Mouse (Mus musculus): Measurements from ENCODE around the gene Myh9.

Myh9 gene

GRCm38 (mm10) chr15:77782449-77783014 is 59.4 kb downstream of the Myh9 start:
- no peak for DNase-seq

- DNase-seq, result peak; percentile 70
Measured at GRCm38 (mm10) chr15:77775186-77775963, 66.6 kb downstream of the Myh9 start.

- DNase-seq, result no peak
Measured at GRCm38 (mm10) chr15:77774303-77774702, 67.7 kb downstream of the Myh9 start.

- DNase-seq, result no peak
Measured at GRCm38 (mm10) chr15:77773099-77773915, 68.7 kb downstream of the Myh9 start.

- DNase-seq, result no peak
Measured at GRCm38 (mm10) chr15:77770942-77771341, 71.0 kb downstream of the Myh9 start.

DNA sequence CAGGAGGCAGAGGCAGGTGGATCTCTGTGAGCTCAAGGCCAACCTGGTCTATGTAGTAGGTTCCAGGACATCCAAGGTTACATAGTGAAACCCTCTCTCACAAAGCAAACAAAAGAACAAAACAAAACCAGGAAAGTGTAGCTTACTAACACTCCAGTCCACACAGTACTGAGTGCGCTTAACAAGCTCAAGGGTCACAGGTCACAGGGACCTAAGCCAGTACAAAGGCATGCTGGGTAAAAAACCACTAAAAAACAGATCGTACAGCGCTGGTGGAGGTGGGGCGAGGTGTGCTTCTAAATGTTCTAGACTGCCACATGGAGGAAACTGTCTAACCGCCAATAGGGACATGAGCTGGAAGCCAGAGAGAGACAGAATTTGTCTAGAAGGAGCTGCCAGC is 71.6 kb downstream of the Myh9 start:
- DNase-seq, result no peak

GRCm38 (mm10) chr15:77766981-77767380 is 75.0 kb downstream of the Myh9 start:
- DNase-seq, result no peak

- no peak for DNase-seq
Measured at GRCm38 (mm10) chr15:77765484-77766093, 76.4 kb downstream of the Myh9 start.

DNA sequence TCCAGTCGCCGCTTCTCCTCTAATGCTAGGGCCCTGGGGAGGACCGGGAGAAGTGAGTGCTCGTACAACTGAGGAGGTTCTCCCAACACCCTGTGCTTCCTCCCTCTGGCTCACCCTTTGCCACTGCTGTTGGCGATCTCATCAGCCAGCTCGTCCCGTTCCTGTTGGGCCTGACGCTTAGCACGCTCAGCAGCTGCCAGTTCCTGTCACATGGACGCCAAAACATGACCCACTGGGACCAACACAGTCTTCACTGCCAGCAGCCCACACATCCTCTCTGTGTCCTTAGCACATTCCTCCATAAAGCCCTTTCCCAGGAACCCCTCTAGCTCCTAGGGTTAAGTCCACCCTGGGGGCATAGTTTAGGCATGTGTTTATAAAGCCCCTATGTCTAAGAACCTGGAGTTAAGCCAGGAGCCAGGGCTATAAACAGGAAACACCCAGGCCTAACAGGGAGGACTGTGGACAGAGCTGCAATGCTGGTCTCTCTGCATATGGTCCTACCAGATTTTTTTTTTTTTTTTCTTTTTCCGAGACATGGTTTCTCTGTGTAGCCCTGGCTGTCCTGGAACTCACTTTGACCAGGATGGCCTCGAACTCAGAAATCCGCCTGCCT is 77.5 kb downstream of the Myh9 start:
- DNase-seq, result no peak

GRCm38 (mm10) chr15:77763702-77764101 is 78.3 kb downstream of the Myh9 start:
- no peak for DNase-seq

GRCm38 (mm10) chr15:77763050-77763449 is 78.9 kb downstream of the Myh9 start:
- no peak for DNase-seq

DNA sequence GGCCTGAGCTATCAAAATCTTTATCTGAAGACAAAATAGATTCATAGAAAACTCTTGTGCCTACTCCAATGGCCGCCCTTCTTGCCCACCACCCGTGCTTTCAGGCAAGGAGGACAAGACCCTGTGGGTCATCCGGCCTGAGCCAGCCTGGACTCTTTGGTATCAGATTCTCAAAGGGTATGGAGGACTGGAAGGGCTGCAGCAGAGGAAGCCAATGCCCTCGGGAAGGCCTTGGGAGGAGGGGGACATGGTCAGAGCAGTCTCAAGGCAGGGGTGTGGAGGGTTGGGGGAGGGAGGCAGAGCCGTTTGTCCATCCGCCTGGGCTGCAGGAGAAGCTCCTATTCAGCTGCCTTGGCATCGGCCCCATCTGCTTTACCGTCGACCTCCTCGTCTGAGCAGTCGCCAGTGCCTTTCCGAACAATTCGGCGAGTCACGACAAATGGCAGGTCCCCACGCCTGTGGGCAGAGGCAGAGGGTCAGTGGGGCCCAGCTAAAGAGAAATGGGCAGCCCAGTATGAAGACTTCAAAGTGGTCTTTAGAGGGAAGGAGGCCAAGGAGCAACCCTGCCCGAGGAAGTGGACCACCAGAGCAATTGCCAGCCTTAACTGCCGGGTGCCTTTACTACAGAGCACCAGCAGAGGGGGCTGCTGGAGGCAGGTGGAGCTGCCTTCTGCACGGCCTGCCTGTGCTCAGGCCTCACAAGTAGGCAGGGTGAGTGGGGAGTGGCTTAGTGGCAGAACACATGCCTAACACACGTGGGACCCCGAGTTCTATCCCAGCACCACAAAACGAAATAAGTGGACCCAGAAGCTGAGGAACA is 80.2 kb downstream of the Myh9 start:
- DNase-seq, result no peak

DNA sequence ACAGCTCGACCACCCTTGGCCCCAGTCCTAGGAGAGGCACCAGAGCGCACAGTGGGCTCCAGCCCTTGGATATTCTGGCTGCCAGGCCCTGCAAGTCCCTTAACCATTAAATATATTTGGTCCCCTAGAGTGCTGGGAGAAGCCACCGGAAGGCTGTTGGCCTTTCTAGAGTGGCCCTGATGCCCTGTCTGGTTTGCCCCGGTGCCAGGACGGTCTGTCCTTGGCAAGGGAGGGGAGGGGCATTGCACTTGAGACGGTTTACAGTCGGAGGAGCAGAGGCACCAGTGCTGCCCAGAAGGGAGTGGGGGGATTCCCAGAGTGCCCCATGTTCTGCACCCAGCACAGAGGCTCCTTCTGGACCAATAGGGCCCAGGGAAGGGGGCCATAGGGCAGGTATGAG is 80.9 kb downstream of the Myh9 start:
- no peak for DNase-seq

DNA sequence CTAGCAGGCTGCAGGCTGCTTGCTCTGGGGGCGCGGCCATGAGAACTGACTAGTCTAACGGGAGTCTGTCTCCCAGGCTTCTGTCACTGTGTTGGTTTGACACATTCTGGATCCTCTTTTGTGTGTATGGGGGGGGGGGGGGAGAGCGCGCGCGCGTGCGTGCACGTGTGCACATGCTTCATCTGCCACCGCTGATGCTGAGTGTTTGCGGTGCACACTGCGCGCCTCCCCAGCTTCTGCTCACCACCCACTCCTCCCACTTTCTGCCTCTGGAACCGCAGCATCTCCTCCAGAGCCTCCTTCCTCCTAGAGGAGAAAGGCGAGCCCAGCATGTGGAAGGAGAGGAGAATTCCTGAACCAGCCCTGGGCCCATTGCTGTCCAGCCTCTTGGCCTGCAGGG is 81.9 kb downstream of the Myh9 start:
- DNase-seq, result no peak

DNA sequence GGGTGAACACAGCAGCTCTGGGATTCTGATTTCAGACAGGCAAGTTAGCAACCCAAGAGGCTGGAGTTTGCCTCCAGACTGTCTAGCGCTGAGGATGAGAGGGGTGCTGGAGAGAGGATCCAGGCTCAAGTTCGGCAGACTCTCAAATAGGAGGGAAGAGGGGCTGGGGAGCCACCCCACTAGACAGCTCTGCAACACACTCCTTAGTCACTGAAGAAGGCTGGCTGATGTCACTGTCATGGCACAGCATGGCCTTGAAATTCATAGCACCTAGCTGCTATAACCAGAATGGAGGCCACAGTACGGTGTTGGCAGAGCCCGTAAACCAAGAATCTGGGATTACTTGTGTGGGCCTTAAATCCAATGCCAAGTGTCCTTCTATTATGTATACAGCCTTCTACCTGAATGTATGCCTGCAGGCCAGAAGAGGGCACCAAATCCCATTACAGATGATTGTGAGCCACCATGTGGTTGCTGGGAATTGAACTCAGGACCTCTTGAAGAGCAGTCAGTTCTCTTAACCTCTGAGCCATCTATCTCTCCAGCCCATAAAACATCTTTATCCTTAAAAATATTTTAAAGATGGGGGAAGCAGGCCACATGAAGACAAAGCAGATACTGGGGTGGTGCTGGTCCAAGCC is 84.3 kb downstream of the Myh9 start:
- DNase-seq, result no peak

DNA sequence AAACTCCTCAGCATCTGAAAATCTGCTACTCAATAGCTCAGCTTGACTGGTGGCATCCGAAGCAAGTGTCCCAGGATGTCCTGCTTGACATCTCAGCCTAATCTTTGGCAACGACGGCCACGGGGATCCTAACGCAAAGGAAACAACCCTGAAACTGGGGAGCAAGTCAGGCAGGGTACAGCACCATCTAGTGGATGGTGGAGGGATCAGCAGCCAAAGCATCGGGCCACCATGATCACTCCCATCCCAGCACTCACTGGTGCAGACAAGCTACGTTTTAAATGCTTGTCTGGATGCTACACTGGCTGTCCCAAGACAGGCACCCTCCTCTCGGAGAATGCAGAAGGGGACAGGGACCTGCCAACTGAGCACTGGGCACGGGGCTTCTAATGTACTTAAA is 85.1 kb downstream of the Myh9 start, which contains the start of gene Apol8:
TSS of gene Apol8 (minus strand) at position 156 of the 400 bp plus-strand sequence.
- peak; percentile 69 for DNase-seq

DNA sequence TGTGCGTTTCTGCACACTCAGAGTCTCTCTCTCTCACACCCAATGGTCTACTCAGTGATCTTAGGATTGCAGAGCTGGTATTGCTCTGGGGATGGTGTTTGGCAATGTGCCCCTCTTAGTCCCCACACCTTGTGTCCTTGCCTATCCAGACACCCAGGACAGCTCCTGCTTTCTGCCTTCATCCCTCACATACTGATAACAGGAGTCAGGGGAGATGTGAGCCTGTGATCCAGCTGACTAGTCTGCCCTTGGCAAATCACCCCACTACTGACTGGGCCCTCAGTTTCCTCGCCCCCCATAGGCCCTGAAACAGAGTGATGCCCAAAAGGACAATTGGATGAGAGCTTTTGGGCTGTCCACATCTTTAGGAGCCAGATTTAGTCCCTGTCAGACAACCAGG is 85.9 kb downstream of the Myh9 start:
- DNase-seq, result no peak

DNA sequence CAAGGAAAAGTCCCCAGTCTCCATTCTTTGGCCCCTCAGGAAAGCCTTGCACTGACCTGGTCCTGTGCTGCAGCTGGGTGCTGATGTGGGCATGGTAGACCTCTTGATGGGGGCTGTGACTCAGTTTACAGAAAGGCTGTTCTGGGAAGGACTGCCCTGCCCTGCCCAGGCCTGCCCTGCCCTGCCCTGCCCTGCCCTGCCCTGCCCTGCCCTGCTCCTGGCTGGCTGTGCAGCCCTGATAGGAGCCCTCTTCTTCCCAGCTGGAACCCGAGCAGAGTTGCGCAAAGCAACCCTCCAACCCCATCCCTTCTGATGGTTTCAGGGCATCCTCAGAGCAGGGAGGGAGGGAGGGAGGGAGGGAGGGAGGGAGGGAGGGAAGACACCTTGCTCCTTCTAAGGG is 86.8 kb downstream of the Myh9 start:
- DNase-seq, result no peak

DNA sequence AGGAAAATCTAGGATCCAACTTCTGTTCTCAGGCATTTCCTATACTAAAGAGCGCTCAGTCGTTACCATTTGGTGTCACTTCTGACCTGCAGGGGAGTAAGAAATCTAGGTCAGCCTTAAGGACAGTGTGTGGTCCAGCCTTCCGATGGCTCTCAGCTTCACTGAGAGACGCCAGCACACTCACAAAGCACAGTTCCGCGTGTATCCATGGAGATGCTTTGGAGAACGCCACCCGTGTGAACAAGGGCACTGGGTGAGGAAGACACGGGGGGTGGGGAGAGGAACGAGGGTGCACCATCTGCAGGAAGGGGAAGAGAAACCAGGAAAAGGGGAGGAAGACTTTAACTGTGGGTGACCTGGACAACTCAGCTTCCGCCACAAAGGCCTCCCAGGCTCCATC is 89.5 kb downstream of the Myh9 start:
- no peak for DNase-seq

GRCm38 (mm10) chr15:77750461-77750860 is 91.5 kb downstream of the Myh9 start:
- no peak for DNase-seq

- DNase-seq, result no peak
Measured at GRCm38 (mm10) chr15:77749717-77750116, 92.3 kb downstream of the Myh9 start.

Data from right cerebral cortex, adult 18-20 months (tissue).